In the genomic region with DNA sequence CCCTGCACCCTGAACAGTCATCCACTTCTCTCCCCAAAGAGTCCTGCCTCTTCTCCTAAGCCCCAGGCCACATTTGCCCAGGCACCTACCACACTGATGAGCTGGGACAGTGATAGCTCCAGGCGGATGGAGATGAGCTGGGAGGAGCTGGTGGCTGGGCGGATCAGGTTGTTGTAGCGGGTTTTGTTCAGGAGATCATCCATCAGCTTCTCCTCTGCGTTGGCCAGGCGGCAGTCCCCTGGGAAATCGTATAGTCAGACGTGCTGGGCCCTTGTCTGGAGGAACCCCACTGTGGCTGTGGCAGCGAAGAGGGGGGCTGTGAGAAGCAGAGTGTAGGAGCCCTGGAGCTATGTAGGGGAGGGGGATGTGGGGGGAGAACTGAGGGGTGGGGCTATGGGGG, we compare ENCODE assay signal across 17 mouse cellular contexts. TPM values are rescaled to one million over a fixed set of nuclear protein-coding genes. Genes with fewer than 3 reads are reported as not detected.
A peak's percentile ranks its signal among the peaks of the same experiment; 100 is the strongest.
DNase-seq lines count a peak whose midpoint lies in the region; ATAC-seq and TF ChIP-seq lines count a peak whose summit lies in the region.
"Had no signal": no experiment of that assay in that cellular context is flagged by ENCODE, and none has a peak within 500 bp of the region (broad histone marks: within the 10 kb centered on the region; RNA-seq: fewer than 3 reads in every experiment).

No protein-coding gene starts in this region.

- no peak for TF ChIP-seq CTCF in forebrain, postnatal 0 days (IDR thresholded peaks at IDR 0.05; ENCODE audit: low read depth)
- TF ChIP-seq CTCF in layer of hippocampus, adult 2 months (conservative IDR thresholded peaks at IDR 0.05) = no peak

- H3K9ac ChIP-seq in forebrain, embryonic 12.5 days = no peak overlapping the region
- no peak overlapping the region for H3K9ac ChIP-seq in forebrain, postnatal 0 days
- H3K9ac ChIP-seq in midbrain, embryonic 11.5 days (ENCODE audit: low read length) = no peak overlapping the region
- no peak overlapping the region for H3K9ac ChIP-seq in midbrain, embryonic 16.5 days (ENCODE audit: low read depth, low read length)
- H3K9ac ChIP-seq in intestine, embryonic 16.5 days (ENCODE audit: low read depth, low read length) = no peak overlapping the region
- H3K9ac ChIP-seq: heart, embryonic 15.5 days; lung, embryonic 15.5 days had no signal

- H3K27me3 ChIP-seq in forebrain, embryonic 12.5 days = peaks cover 24% of the 10 kb centered on the region
- no peaks in the 10 kb centered on the region for H3K27me3 ChIP-seq in forebrain, postnatal 0 days (ENCODE audit: insufficient read depth, low read length)
- no peaks in the 10 kb centered on the region; the same call in 1 of the 2 replicates for H3K27me3 ChIP-seq in midbrain, embryonic 11.5 days (ENCODE audit: control insufficient read depth, insufficient read depth, low read length)
- peaks cover 3% of the 10 kb centered on the region; the same call in 1 of the 2 replicates for H3K27me3 ChIP-seq in midbrain, embryonic 16.5 days (ENCODE audit: control insufficient read depth, insufficient read depth, low read depth, low read length)
- 0 out of 2 replicates have a peak, but pooled peaks cover 4% of the 10 kb centered on the region for H3K27me3 ChIP-seq in intestine, embryonic 16.5 days (replicated peaks; ENCODE audit: control insufficient read depth, insufficient read depth, low read length)
- H3K27me3 ChIP-seq: lung, embryonic 15.5 days had no signal

- H3K4me1 ChIP-seq in forebrain, embryonic 12.5 days = peaks cover 18% of the 10 kb centered on the region; the same call in 1 of the 2 replicates
- H3K4me1 ChIP-seq in forebrain, postnatal 0 days (ENCODE audit: insufficient read depth) = no peaks in the 10 kb centered on the region; the same call in 1 of the 2 replicates
- 0 out of 2 replicates have a peak, but pooled peaks cover 3% of the 10 kb centered on the region for H3K4me1 ChIP-seq in midbrain, embryonic 11.5 days (ENCODE audit: control insufficient read depth, insufficient read depth, low read length)
- H3K4me1 ChIP-seq in midbrain, embryonic 16.5 days (ENCODE audit: control insufficient read depth, insufficient read depth, low read length) = peaks cover 8% of the 10 kb centered on the region; the same call in 1 of the 2 replicates
- peaks cover 3% of the 10 kb centered on the region; the same call in 1 of the 2 replicates for H3K4me1 ChIP-seq in intestine, embryonic 16.5 days (ENCODE audit: control insufficient read depth, insufficient read depth, low read length)
- H3K4me1 ChIP-seq: lung, embryonic 15.5 days had no signal

- H3K36me3 ChIP-seq in forebrain, embryonic 12.5 days (replicated peaks) = no peaks in the 10 kb centered on the region
- H3K36me3 ChIP-seq in forebrain, postnatal 0 days (ENCODE audit: insufficient read depth) = no peaks in the 10 kb centered on the region
- H3K36me3 ChIP-seq in midbrain, embryonic 11.5 days (ENCODE audit: control insufficient read depth, insufficient read depth, low read length) = no peaks in the 10 kb centered on the region
- H3K36me3 ChIP-seq in midbrain, embryonic 16.5 days (ENCODE audit: control insufficient read depth, insufficient read depth, low read length) = no peaks in the 10 kb centered on the region
- no peaks in the 10 kb centered on the region for H3K36me3 ChIP-seq in intestine, embryonic 16.5 days (ENCODE audit: control insufficient read depth, insufficient read depth, low read length)
- H3K36me3 ChIP-seq: heart, embryonic 15.5 days; lung, embryonic 15.5 days had no signal

- H3K9me3 ChIP-seq in forebrain, embryonic 12.5 days = no peaks in the 10 kb centered on the region
- H3K9me3 ChIP-seq in forebrain, postnatal 0 days (ENCODE audit: low read length) = no peaks in the 10 kb centered on the region
- no peaks in the 10 kb centered on the region for H3K9me3 ChIP-seq in midbrain, embryonic 11.5 days (ENCODE audit: control insufficient read depth, low read length)
- H3K9me3 ChIP-seq in midbrain, embryonic 16.5 days (replicated peaks; ENCODE audit: control insufficient read depth, low read length, poor library complexity, severe bottlenecking) = no peaks in the 10 kb centered on the region
- H3K9me3 ChIP-seq in intestine, embryonic 16.5 days (ENCODE audit: control insufficient read depth, low read length) = no peaks in the 10 kb centered on the region
- H3K9me3 ChIP-seq: heart, embryonic 15.5 days; lung, embryonic 15.5 days had no signal

- no peak overlapping the region for H3K4me3 ChIP-seq in forebrain, embryonic 12.5 days (replicated peaks)
- H3K4me3 ChIP-seq in forebrain, postnatal 0 days (ENCODE audit: low read depth, low read length) = no peak overlapping the region
- H3K4me3 ChIP-seq in midbrain, embryonic 11.5 days (ENCODE audit: low read depth, low read length) = no peak overlapping the region
- H3K4me3 ChIP-seq in midbrain, embryonic 16.5 days (ENCODE audit: low read depth, low read length) = no peak overlapping the region
- H3K4me3 ChIP-seq in intestine, embryonic 16.5 days (ENCODE audit: low read length) = no peak overlapping the region
- no peak overlapping the region for H3K4me3 ChIP-seq in layer of hippocampus, adult 2 months
- H3K4me3 ChIP-seq: heart, embryonic 15.5 days; left cerebral cortex, adult 2 months; lung, embryonic 15.5 days had no signal

- WGBS in forebrain, embryonic 12.5 days = 14% methylated on average over 8 of the region's 8 CpGs
- 16% methylated on average over 8 of the region's 8 CpGs for WGBS in forebrain, postnatal 0 days
- 17% methylated on average over 8 of the region's 8 CpGs for WGBS in midbrain, embryonic 11.5 days
- WGBS in midbrain, embryonic 16.5 days = 11% methylated on average over 8 of the region's 8 CpGs
- WGBS in intestine, embryonic 16.5 days = 17% methylated on average over 8 of the region's 8 CpGs

- H3K4me2 ChIP-seq in forebrain, embryonic 12.5 days = peak overlapping the region; percentile 13; the same call in 1 of the 2 replicates
- H3K4me2 ChIP-seq in forebrain, postnatal 0 days (ENCODE audit: low read depth) = no peak overlapping the region
- no peak overlapping the region for H3K4me2 ChIP-seq in midbrain, embryonic 11.5 days
- no peak overlapping the region for H3K4me2 ChIP-seq in midbrain, embryonic 16.5 days (ENCODE audit: low read length)
- H3K4me2 ChIP-seq in intestine, embryonic 16.5 days (ENCODE audit: low read depth, low read length) = no peak overlapping the region

- H3K27ac ChIP-seq in forebrain, embryonic 12.5 days = no peak overlapping the region
- H3K27ac ChIP-seq in forebrain, postnatal 0 days (ENCODE audit: low read depth, low read length) = no peak overlapping the region
- H3K27ac ChIP-seq in midbrain, embryonic 11.5 days (ENCODE audit: low read depth, low read length) = no peak overlapping the region
- no peak overlapping the region for H3K27ac ChIP-seq in midbrain, embryonic 16.5 days (ENCODE audit: low read length)
- no peak overlapping the region for H3K27ac ChIP-seq in intestine, embryonic 16.5 days (ENCODE audit: low read length)
- H3K27ac ChIP-seq in layer of hippocampus, adult 2 months = no peak overlapping the region
- H3K27ac ChIP-seq: heart, embryonic 15.5 days; left cerebral cortex, adult 2 months; lung, embryonic 15.5 days had no signal

- peak; percentile 13; the same call in 1 of the 2 replicates for ATAC-seq in forebrain, embryonic 12.5 days (ENCODE audit: low FRiP score)
- ATAC-seq in forebrain, postnatal 0 days = no peak
- ATAC-seq in midbrain, embryonic 11.5 days (ENCODE audit: low FRiP score) = no peak
- no peak for ATAC-seq in midbrain, embryonic 16.5 days
- 0 out of 2 replicates have a peak, but pooled peaks have one; percentile 24 for ATAC-seq in intestine, embryonic 16.5 days
- ATAC-seq: inflammation-experienced regulatory T-cells, adult 6 months had no signal

- DNase-seq in forebrain, postnatal 0 days = no peak
- peak; percentile 85 for DNase-seq in midbrain, embryonic 11.5 days (ENCODE audit: low spot score, missing footprints)
- DNase-seq in B cell, adult 2 months = no peak
- DNase-seq in layer of hippocampus, adult 2 months (ENCODE audit: low spot score in 2 of 2) = no peak
- no peak for DNase-seq in right cerebral cortex, adult 2 months (ENCODE audit: low spot score in 2 of 2)
- DNase-seq: cerebellum, adult 2 months; gastrocnemius, postnatal 25 days; kidney, postnatal 36 days; liver had no signal

RNA-seq across cellular contexts. Expression of a gene that starts 4.9 kb away (rescaled TPM):
- 1.2 TPM in 2 replicates for polyA plus RNA-seq in forebrain, embryonic 12.5 days (2016; fragmentation: Nextera tagmentation; extraction: Ambion mirVana)
- 0.15 and 0.38 TPM in 2 replicates for total RNA-seq in forebrain, postnatal 0 days (2014; rRNA removed)
- 0.57 and 1.0 TPM in 2 replicates for polyA plus RNA-seq in forebrain, postnatal 0 days (2015; fragmentation: Nextera tagmentation; extraction: Ambion mirVana)
- 2.3 and 2.5 TPM in 2 replicates for polyA plus RNA-seq in midbrain, embryonic 11.5 days (2014; fragmentation: Nextera tagmentation; extraction: Ambion mirVana)
- 2.4 and 2.6 TPM in 2 replicates for polyA plus RNA-seq in midbrain, embryonic 16.5 days (2015; fragmentation: Nextera tagmentation; extraction: Ambion mirVana)
- 5.0 and 5.3 TPM in 2 replicates for polyA plus RNA-seq in intestine, embryonic 16.5 days (2015; fragmentation: Nextera tagmentation; extraction: Ambion mirVana)
- under 1 TPM in 1 of 2 experiments, not detected in 1; 0.10 TPM for total RNA-seq in layer of hippocampus, adult 2 months (2021)
- total RNA-seq: left cerebral cortex, adult 2 months had no signal
- polyA plus RNA-seq: inflammation-experienced regulatory T-cells, adult 6 months had no signal

RNA-seq across cellular contexts. Expression of a gene that starts 17.3 kb away (rescaled TPM):
- polyA plus RNA-seq in forebrain, embryonic 12.5 days (2016; fragmentation: Nextera tagmentation; extraction: Ambion mirVana) = 6.7 and 7.7 TPM in 2 replicates
- total RNA-seq in forebrain, postnatal 0 days (2014; rRNA removed) = 2.2 and 3.0 TPM in 2 replicates
- 4.5 and 9.0 TPM in 2 replicates for polyA plus RNA-seq in forebrain, postnatal 0 days (2015; fragmentation: Nextera tagmentation; extraction: Ambion mirVana)
- polyA plus RNA-seq in midbrain, embryonic 11.5 days (2014; fragmentation: Nextera tagmentation; extraction: Ambion mirVana) = 11.6 and 12.3 TPM in 2 replicates
- 18.3 and 20.9 TPM in 2 replicates for polyA plus RNA-seq in midbrain, embryonic 16.5 days (2015; fragmentation: Nextera tagmentation; extraction: Ambion mirVana)
- 9.7 and 9.8 TPM in 2 replicates for polyA plus RNA-seq in intestine, embryonic 16.5 days (2015; fragmentation: Nextera tagmentation; extraction: Ambion mirVana)
- total RNA-seq in layer of hippocampus, adult 2 months (2021) = under 1 TPM; 0.17 to 0.18 TPM
- total RNA-seq: gastrocnemius, postnatal 25 days had no signal
- polyA plus RNA-seq: spleen, adult 2 months had no signal

Comparison
In these comparisons a context has a peak if more than half of its experiments do, and no peak if none do; other contexts are left out.
1. ATAC-seq: peak in forebrain, embryonic 12.5 days (single experiment) and intestine, embryonic 16.5 days (single experiment); none in forebrain, postnatal 0 days (single experiment), midbrain, embryonic 11.5 days (single experiment) and midbrain, embryonic 16.5 days (single experiment).